Mouse (Mus musculus) liver, embryonic 11.5 days (tissue): ENCODE measurements at regions not wholly inside any gene's neighbourhood (a gene's known extent, or its start where the extent isn't known, plus 50 kb on each side); places are given as distances from the start of the nearest gene placed in this dataset.
A peak's percentile ranks its signal among the peaks of the same experiment; 100 is the strongest.
"Not testable (repeated sequence)": the region's sequence is repeated elsewhere in the genome, so short reads cannot be mapped to it uniquely, and the experiment has no call there.

Experiments
- ATAC-seq: fragments of 200-750 bp; cut with Nextera tagmentation; replicated peaks from 2 replicates; pipeline ENCODE4 v1.8.0; 2017; ENCODE audit warnings: moderate number of reproducible peaks, mild to moderate bottlenecking, moderate TSS enrichment, moderate library complexity; ENCODE audit not compliant: low FRiP score
- DNase-seq: peaks from one replicate; pipeline ENCODE4 v3.0.0-alpha.2; 2017; ENCODE audit warnings: low spot score
- H3K27ac ChIP-seq: fragments of 300-500 bp; sonication (generic); 2 replicates; pipeline ENCODE4 v1.5.1; 2014; ENCODE audit warnings: mild to moderate bottlenecking, low read depth, low read length, control low read depth
- H3K27me3 ChIP-seq: fragments of 300-500 bp; sonication (generic); replicated peaks from 2 replicates; pipeline ENCODE4 v1.6.1; 2014; ENCODE audit warnings: low read length, mixed read lengths; ENCODE audit not compliant: control insufficient read depth, insufficient read depth
- H3K36me3 ChIP-seq: fragments of 300-500 bp; sonication (generic); 2 replicates; pipeline ENCODE4 v1.6.1; 2014; ENCODE audit warnings: mild to moderate bottlenecking, low read length, moderate library complexity, mixed read lengths; ENCODE audit not compliant: control insufficient read depth, insufficient read depth
- H3K4me1 ChIP-seq: fragments of 300-500 bp; sonication (generic); replicated peaks from 2 replicates; pipeline ENCODE4 v1.6.1; 2014; ENCODE audit warnings: low read length, mixed read lengths; ENCODE audit not compliant: control insufficient read depth, insufficient read depth
- H3K4me2 ChIP-seq: fragments of 300-500 bp; sonication (generic); 2 replicates; pipeline ENCODE4 v1.6.1; 2014; ENCODE audit warnings: mild to moderate bottlenecking, control low read depth, moderate library complexity
- H3K4me3 ChIP-seq: fragments of 300-500 bp; sonication (generic); 2 replicates; pipeline ENCODE4 v1.5.1; 2014; ENCODE audit warnings: low read depth, low read length, control low read depth
- H3K9ac ChIP-seq: fragments of 300-500 bp; sonication (generic); 2 replicates; pipeline ENCODE4 v1.6.1; 2014; ENCODE audit warnings: low read depth, low read length, control low read depth
- H3K9me3 ChIP-seq: fragments of 300-500 bp; sonication (generic); 2 replicates; pipeline ENCODE4 v1.6.1; 2016; ENCODE audit warnings: low read length, inconsistent platforms, mixed read lengths; ENCODE audit not compliant: control insufficient read depth
- WGBS: fragments of 180-500 bp; shearing (Covaris S2); extraction: QIAGEN DNeasy Blood & Tissue Kit; methylation state at CpG from one replicate; pipeline ENCODE4 v1.1.7; 2014; 5-methylcytosine and 5-hydroxymethylcytosine counted together

GRCm38 (mm10) chr9:113119721-113120120 lies 588.3 kb downstream of the Pdcd6ip start:
- H3K4me2 ChIP-seq, result no peak overlapping the region
- no peak overlapping the region for H3K27ac ChIP-seq
- H3K27me3 ChIP-seq, result no peaks in the 10 kb centered on the region
- no peak for DNase-seq
- H3K9ac ChIP-seq, result no peak overlapping the region
- no peaks in the 10 kb centered on the region for H3K4me1 ChIP-seq
- H3K4me3 ChIP-seq, result no peak overlapping the region
- H3K9me3 ChIP-seq, result no peaks in the 10 kb centered on the region
- H3K36me3 ChIP-seq, result no peaks in the 10 kb centered on the region
- WGBS, result 59% methylated on average over 1 of the region's 1 CpGs
- no peak for ATAC-seq

- DNase-seq, result no peak
- H3K9ac ChIP-seq, result no peak overlapping the region
- H3K36me3 ChIP-seq, result no peaks in the 10 kb centered on the region
- no peak overlapping the region for H3K27ac ChIP-seq
- no peak for ATAC-seq
- no peak overlapping the region for H3K4me3 ChIP-seq
- no peaks in the 10 kb centered on the region for H3K4me1 ChIP-seq
- 74% methylated on average over 5 of the region's 5 CpGs for WGBS
- H3K27me3 ChIP-seq, result no peaks in the 10 kb centered on the region
- H3K9me3 ChIP-seq, result no peaks in the 10 kb centered on the region
- no peak overlapping the region for H3K4me2 ChIP-seq
Observed at GRCm38 (mm10) chr9:113115576-113115975, 592.5 kb downstream of the Pdcd6ip start.

GRCm38 (mm10) chr9:113112753-113113152 lies 595.3 kb downstream of the Pdcd6ip start:
- Histone ChIP-seq H3K27me3 (no peaks in the 10 kb centered on the region), H3K4me1 (no peaks in the 10 kb centered on the region), H3K36me3 (no peaks in the 10 kb centered on the region), H3K9ac (no peak overlapping the region), H3K4me3 (no peak overlapping the region), H3K27ac (no peak overlapping the region), H3K9me3 (no peaks in the 10 kb centered on the region), H3K4me2 (no peak overlapping the region)
- DNase-seq (no peak), ATAC-seq (no peak)

- Histone ChIP-seq H3K4me1 (no peaks in the 10 kb centered on the region), H3K36me3 (no peaks in the 10 kb centered on the region), H3K4me2 (no peak overlapping the region), H3K27ac (no peak overlapping the region), H3K9ac (no peak overlapping the region), H3K4me3 (no peak overlapping the region), H3K27me3 (no peaks in the 10 kb centered on the region), H3K9me3 (peaks cover under 1% of the 10 kb centered on the region)
- WGBS, result 89% methylated on average over 1 of the region's 1 CpGs
- no peak for ATAC-seq
- DNase-seq, result no peak
Observed at GRCm38 (mm10) chr9:113101733-113102132, 606.3 kb downstream of the Pdcd6ip start.

- 77% methylated on average over 4 of the region's 4 CpGs for WGBS
- H3K4me3 ChIP-seq, result no peak overlapping the region
- ATAC-seq, result no peak
- no peak overlapping the region for H3K9ac ChIP-seq
- no peaks in the 10 kb centered on the region for H3K4me1 ChIP-seq
- peaks cover 4% of the 10 kb centered on the region for H3K9me3 ChIP-seq
- H3K27ac ChIP-seq, result no peak overlapping the region
- no peak for DNase-seq
- no peaks in the 10 kb centered on the region for H3K36me3 ChIP-seq
- no peak overlapping the region for H3K4me2 ChIP-seq
- H3K27me3 ChIP-seq, result no peaks in the 10 kb centered on the region
Observed at GRCm38 (mm10) chr9:113100641-113101040, 607.4 kb downstream of the Pdcd6ip start.

- not testable (repeated sequence) for H3K9ac ChIP-seq, H3K27me3 ChIP-seq, H3K4me3 ChIP-seq, H3K27ac ChIP-seq, DNase-seq, H3K9me3 ChIP-seq, H3K4me2 ChIP-seq, H3K4me1 ChIP-seq, H3K36me3 ChIP-seq
- ATAC-seq, result 0 out of 2 replicates have a peak, but pooled peaks have one; percentile 39
- WGBS, result 77% methylated on average over 1 of the region's 1 CpGs
Observed at GRCm38 (mm10) chr9:113095421-113095820, 612.6 kb downstream of the Pdcd6ip start.

- Histone ChIP-seq H3K4me3 (no peak overlapping the region), H3K4me2 (no peak overlapping the region), H3K9me3 (peaks cover 4% of the 10 kb centered on the region), H3K36me3 (no peaks in the 10 kb centered on the region), H3K9ac (no peak overlapping the region), H3K27me3 (no peaks in the 10 kb centered on the region), H3K4me1 (no peaks in the 10 kb centered on the region), H3K27ac (no peak overlapping the region)
- DNase-seq (no peak), ATAC-seq (no peak)
- 80% methylated on average over 13 of the region's 13 CpGs for WGBS
Observed at GRCm38 (mm10) chr9:113093863-113094390, 614.1 kb downstream of the Pdcd6ip start.

GRCm38 (mm10) chr9:113091881-113092280 lies 616.2 kb downstream of the Pdcd6ip start:
- WGBS, result 85% methylated on average over 5 of the region's 5 CpGs
- ATAC-seq (no peak), DNase-seq (no peak)
- H3K27me3 ChIP-seq, result no peaks in the 10 kb centered on the region
- H3K27ac ChIP-seq, result no peak overlapping the region
- H3K4me3 ChIP-seq, result no peak overlapping the region
- no peak overlapping the region for H3K9ac ChIP-seq
- H3K36me3 ChIP-seq, result no peaks in the 10 kb centered on the region
- H3K4me1 ChIP-seq, result no peaks in the 10 kb centered on the region
- H3K4me2 ChIP-seq, result no peak overlapping the region
- H3K9me3 ChIP-seq, result peaks cover 4% of the 10 kb centered on the region; the same call in 1 of the 2 replicates

- no peaks in the 10 kb centered on the region for H3K9me3 ChIP-seq
- no peaks in the 10 kb centered on the region for H3K27me3 ChIP-seq
- no peak for ATAC-seq
- no peak overlapping the region for H3K27ac ChIP-seq
- H3K4me3 ChIP-seq, result no peak overlapping the region
- H3K9ac ChIP-seq, result no peak overlapping the region
- no peak overlapping the region for H3K4me2 ChIP-seq
- no peak for DNase-seq
- H3K36me3 ChIP-seq, result no peaks in the 10 kb centered on the region
- 82% methylated on average over 10 of the region's 10 CpGs for WGBS
- H3K4me1 ChIP-seq, result no peaks in the 10 kb centered on the region
Observed at GRCm38 (mm10) chr9:113087786-113088185, 620.3 kb downstream of the Pdcd6ip start.
